24 mouse cellular contexts compared by ENCODE assay signal in the genomic region with DNA sequence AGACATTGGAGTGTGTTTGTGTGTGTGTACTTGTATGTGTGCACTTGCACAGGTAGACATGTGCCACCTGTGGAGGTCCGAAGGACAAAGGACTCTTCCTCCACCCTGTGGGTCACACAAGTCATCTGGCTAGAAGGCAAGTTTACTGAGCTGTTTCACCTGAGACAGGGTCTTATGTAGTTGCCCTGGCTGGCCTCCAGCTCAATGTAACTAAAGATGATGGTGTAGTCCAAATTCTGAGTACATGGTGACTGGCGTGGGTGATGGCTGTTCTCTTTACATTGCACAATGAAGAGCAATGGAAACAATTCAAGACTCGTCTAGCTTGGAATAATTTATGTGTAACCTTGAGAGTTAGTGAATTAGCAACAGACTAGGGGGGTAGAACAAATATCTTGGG. TPM values are rescaled to one million over a fixed set of nuclear protein-coding genes. Genes with fewer than 3 reads are reported as not detected.
DNase-seq lines count a peak whose midpoint lies in the region; ATAC-seq and TF ChIP-seq lines count a peak whose summit lies in the region.
"Had no signal": no experiment of that assay in that cellular context is flagged by ENCODE, and none has a peak within 500 bp of the region (broad histone marks: within the 10 kb centered on the region; RNA-seq: fewer than 3 reads in every experiment).

No protein-coding gene starts in this region.

- no peak overlapping the region for H3K4me2 ChIP-seq in kidney, postnatal 0 days (ENCODE audit: low read length)
- peak overlapping the region; percentile 80 for H3K4me2 ChIP-seq in liver, embryonic 15.5 days
- no peak overlapping the region for H3K4me2 ChIP-seq in hindbrain, postnatal 0 days (ENCODE audit: low read depth, low read length)

- no peak for TF ChIP-seq CTCF in kidney, postnatal 0 days (IDR thresholded peaks at IDR 0.05; ENCODE audit: low read depth)
- TF ChIP-seq CTCF in hindbrain, postnatal 0 days (IDR thresholded peaks at IDR 0.05; ENCODE audit: low read depth) = no peak

- 0 out of 2 replicates have a peak overlapping the region, but pooled peaks have one; percentile 36 for H3K27ac ChIP-seq in kidney, postnatal 0 days
- H3K27ac ChIP-seq in liver, embryonic 15.5 days (replicated peaks) = no peak overlapping the region
- no peak overlapping the region for H3K27ac ChIP-seq in hindbrain, postnatal 0 days

- peaks cover 16% of the 10 kb centered on the region for H3K4me1 ChIP-seq in kidney, postnatal 0 days (replicated peaks; ENCODE audit: insufficient read depth, low read length)
- H3K4me1 ChIP-seq in liver, embryonic 15.5 days (replicated peaks) = peaks cover 53% of the 10 kb centered on the region
- peaks cover 14% of the 10 kb centered on the region for H3K4me1 ChIP-seq in hindbrain, postnatal 0 days (ENCODE audit: insufficient read depth, low read length)

- intact Hi-C loops in left cerebral cortex, postnatal 36 days (cut with DNase I) = no loop called here

- H3K9ac ChIP-seq in kidney, postnatal 0 days (ENCODE audit: low read depth, low read length) = no peak overlapping the region
- H3K9ac ChIP-seq in liver, embryonic 15.5 days = no peak overlapping the region
- H3K9ac ChIP-seq in hindbrain, postnatal 0 days (replicated peaks; ENCODE audit: low read length) = no peak overlapping the region
- H3K9ac ChIP-seq: midbrain, embryonic 15.5 days had no signal

- H3K36me3 ChIP-seq in kidney, postnatal 0 days (ENCODE audit: insufficient read depth, low read length) = 0 out of 2 replicates have a peak, but pooled peaks cover 11% of the 10 kb centered on the region
- peaks cover 50% of the 10 kb centered on the region for H3K36me3 ChIP-seq in liver, embryonic 15.5 days (replicated peaks)
- H3K36me3 ChIP-seq in hindbrain, postnatal 0 days (ENCODE audit: insufficient read depth, low read length) = no peaks in the 10 kb centered on the region
- H3K36me3 ChIP-seq: midbrain, embryonic 15.5 days had no signal

- WGBS in kidney, postnatal 0 days = 47% methylated on average over 3 of the region's 3 CpGs
- WGBS in liver, embryonic 15.5 days (ENCODE audit: insufficient replicate concordance) = 63% methylated on average over 3 of the region's 3 CpGs
- 66% methylated on average over 3 of the region's 3 CpGs for WGBS in hindbrain, postnatal 0 days

- peak; percentile 63 for DNase-seq in cerebellum, adult 9-10 months
- DNase-seq in cerebellum, postnatal 4 days (ENCODE audit: low spot score in 2 of 2) = no peak
- DNase-seq in kidney, postnatal 0 days (ENCODE audit: low spot score) = no peak
- no peak for DNase-seq in kidney, adult 18-20 months
- DNase-seq in MN1 (ENCODE audit: low spot score) = peak; percentile 33
- no peak for DNase-seq in hindbrain, postnatal 0 days (ENCODE audit: low spot score)
- no peak for DNase-seq in left cerebral cortex, postnatal 36 days (ENCODE audit: low spot score in 2 of 2)
- DNase-seq: gastrocnemius, adult 2 months; heart, postnatal 4 days; kidney, postnatal 14 days; layer of hippocampus, postnatal 36 days; lung, postnatal 4 days; thymus, postnatal 25 days had no signal

- no peak overlapping the region for H3K4me3 ChIP-seq in kidney, postnatal 0 days (replicated peaks; ENCODE audit: low read depth, low read length)
- H3K4me3 ChIP-seq in liver, embryonic 15.5 days (replicated peaks) = no peak overlapping the region
- H3K4me3 ChIP-seq in hindbrain, postnatal 0 days (ENCODE audit: low read length) = no peak overlapping the region

- H3K9me3 ChIP-seq in kidney, postnatal 0 days (replicated peaks; ENCODE audit: low read length) = no peaks in the 10 kb centered on the region
- H3K9me3 ChIP-seq in liver, embryonic 15.5 days (replicated peaks) = no peaks in the 10 kb centered on the region
- H3K9me3 ChIP-seq in hindbrain, postnatal 0 days (ENCODE audit: low read length) = no peaks in the 10 kb centered on the region
- H3K9me3 ChIP-seq: heart, embryonic 10.5 days; limb, embryonic 13.5 days; midbrain, embryonic 15.5 days; neural tube, embryonic 13.5 days had no signal

- H3K27me3 ChIP-seq in kidney, postnatal 0 days (ENCODE audit: insufficient read depth, low read length) = no peaks in the 10 kb centered on the region
- no peaks in the 10 kb centered on the region for H3K27me3 ChIP-seq in liver, embryonic 15.5 days
- no peaks in the 10 kb centered on the region for H3K27me3 ChIP-seq in hindbrain, postnatal 0 days (ENCODE audit: insufficient read depth, low read length)
- H3K27me3 ChIP-seq: limb, embryonic 13.5 days; midbrain, embryonic 15.5 days; neural tube, embryonic 13.5 days had no signal

- no peak for ATAC-seq in kidney, postnatal 0 days (replicated peaks; ENCODE audit: low FRiP score, low read depth)
- no peak for ATAC-seq in liver, embryonic 15.5 days (ENCODE audit: insufficient read depth)
- ATAC-seq in hindbrain, postnatal 0 days = no peak
- ATAC-seq: activated CD4-positive, CD25-positive, alpha-beta regulatory T cell, adult 4 months; inflammation-experienced regulatory T-cells, adult 6 months had no signal

RNA-seq across cellular contexts. Expression of a gene that starts 1.4 kb away (rescaled TPM):
- polyA plus RNA-seq in kidney, postnatal 0 days (2015; fragmentation: Nextera tagmentation; extraction: Ambion mirVana) = 22.4 and 23.1 TPM in 2 replicates
- polyA plus RNA-seq in liver, embryonic 15.5 days (2015; fragmentation: Nextera tagmentation; extraction: Ambion mirVana) = 7.0 and 9.5 TPM in 2 replicates
- total RNA-seq in hindbrain, postnatal 0 days (2014; rRNA removed) = 137 and 144 TPM in 2 replicates
- 42.5 and 42.6 TPM in 2 replicates for polyA plus RNA-seq in hindbrain, postnatal 0 days (2015; fragmentation: Nextera tagmentation; extraction: Ambion mirVana)
- total RNA-seq in left cerebral cortex, postnatal 36 days (2021) = 10 to 100 TPM; 64.4 to 78.3 TPM

RNA-seq across cellular contexts. Expression of a gene that starts 21.3 kb away (rescaled TPM):
- 54.3 and 67.3 TPM in 2 replicates for polyA plus RNA-seq in kidney, postnatal 0 days (2015; fragmentation: Nextera tagmentation; extraction: Ambion mirVana)
- 96.8 and 109 TPM in 2 replicates for polyA plus RNA-seq in liver, embryonic 15.5 days (2015; fragmentation: Nextera tagmentation; extraction: Ambion mirVana)
- 28.2 and 31.4 TPM in 2 replicates for total RNA-seq in hindbrain, postnatal 0 days (2014; rRNA removed)
- polyA plus RNA-seq in hindbrain, postnatal 0 days (2015; fragmentation: Nextera tagmentation; extraction: Ambion mirVana) = 18.8 and 20.5 TPM in 2 replicates
- total RNA-seq in left cerebral cortex, postnatal 36 days (2021) = 1 to 10 TPM in 1 of 2 experiments, under 1 TPM in 1; 0.82 to 1.3 TPM

RNA-seq across cellular contexts. Expression of a gene that starts 24.3 kb away (rescaled TPM):
- not detected in 2 replicates for polyA plus RNA-seq in kidney, postnatal 0 days (2015; fragmentation: Nextera tagmentation; extraction: Ambion mirVana)
- not detected in 2 replicates for polyA plus RNA-seq in liver, embryonic 15.5 days (2015; fragmentation: Nextera tagmentation; extraction: Ambion mirVana)
- not detected in 2 replicates for total RNA-seq in hindbrain, postnatal 0 days (2014; rRNA removed)
- not detected in 2 replicates for polyA plus RNA-seq in hindbrain, postnatal 0 days (2015; fragmentation: Nextera tagmentation; extraction: Ambion mirVana)
- total RNA-seq in left cerebral cortex, postnatal 36 days (2021) = not detected
- total RNA-seq: gastrocnemius, adult 2 months; heart, postnatal 4 days; layer of hippocampus, postnatal 36 days had no signal
- polyA plus RNA-seq: activated CD4-positive, CD25-positive, alpha-beta regulatory T cell, adult 4 months; C2C12; embryonic facial prominence, embryonic 11.5 days; forebrain, embryonic 14.5 days; heart, embryonic 10.5 days; inflammation-experienced regulatory T-cells, adult 6 months; limb, embryonic 13.5 days; midbrain, embryonic 15.5 days; neural tube, embryonic 13.5 days; stomach, embryonic 14.5 days had no signal

RNA-seq across cellular contexts. Expression of a gene that starts 31.7 kb away (rescaled TPM):
- polyA plus RNA-seq in kidney, postnatal 0 days (2015; fragmentation: Nextera tagmentation; extraction: Ambion mirVana) = 69.6 and 75.2 TPM in 2 replicates
- polyA plus RNA-seq in liver, embryonic 15.5 days (2015; fragmentation: Nextera tagmentation; extraction: Ambion mirVana) = 33.3 and 36.0 TPM in 2 replicates
- 12.4 and 13.9 TPM in 2 replicates for total RNA-seq in hindbrain, postnatal 0 days (2014; rRNA removed)
- 16.0 and 17.0 TPM in 2 replicates for polyA plus RNA-seq in hindbrain, postnatal 0 days (2015; fragmentation: Nextera tagmentation; extraction: Ambion mirVana)
- total RNA-seq in left cerebral cortex, postnatal 36 days (2021) = 10 to 100 TPM in 1 of 2 experiments, 1 to 10 TPM in 1; 9.3 to 10.1 TPM

RNA-seq across cellular contexts. Expression of a gene that starts 47.8 kb away (rescaled TPM):
- polyA plus RNA-seq in kidney, postnatal 0 days (2015; fragmentation: Nextera tagmentation; extraction: Ambion mirVana) = 6.9 and 7.7 TPM in 2 replicates
- polyA plus RNA-seq in liver, embryonic 15.5 days (2015; fragmentation: Nextera tagmentation; extraction: Ambion mirVana) = 3.2 and 3.7 TPM in 2 replicates
- 3.1 and 3.4 TPM in 2 replicates for total RNA-seq in hindbrain, postnatal 0 days (2014; rRNA removed)
- 1.2 and 1.3 TPM in 2 replicates for polyA plus RNA-seq in hindbrain, postnatal 0 days (2015; fragmentation: Nextera tagmentation; extraction: Ambion mirVana)
- total RNA-seq in left cerebral cortex, postnatal 36 days (2021) = 1 to 10 TPM; 4.9 to 5.3 TPM

Comparison
In these comparisons a context has a peak if more than half of its experiments do, and no peak if none do; other contexts are left out.
1. DNase-seq: peak in cerebellum, adult 9-10 months (single experiment) and MN1 (single experiment); none in cerebellum, postnatal 4 days (0 of 2), kidney, postnatal 0 days (single experiment), kidney, adult 18-20 months (single experiment), hindbrain, postnatal 0 days (single experiment) and left cerebral cortex, postnatal 36 days (0 of 2).